Mouse (Mus musculus) WW6 (cell line): Measurements from ENCODE around the gene Cpeb3.
"Not testable (repeated sequence)": the region's sequence is repeated elsewhere in the genome, so short reads cannot be mapped to it uniquely, and the experiment has no call there.

Source experiments
- DNase-seq: peaks from one replicate; pipeline ENCODE4 v3.0.0-alpha.2; 2013; ENCODE audit warnings: low read depth, low spot score

Gene Cpeb3

DNA sequence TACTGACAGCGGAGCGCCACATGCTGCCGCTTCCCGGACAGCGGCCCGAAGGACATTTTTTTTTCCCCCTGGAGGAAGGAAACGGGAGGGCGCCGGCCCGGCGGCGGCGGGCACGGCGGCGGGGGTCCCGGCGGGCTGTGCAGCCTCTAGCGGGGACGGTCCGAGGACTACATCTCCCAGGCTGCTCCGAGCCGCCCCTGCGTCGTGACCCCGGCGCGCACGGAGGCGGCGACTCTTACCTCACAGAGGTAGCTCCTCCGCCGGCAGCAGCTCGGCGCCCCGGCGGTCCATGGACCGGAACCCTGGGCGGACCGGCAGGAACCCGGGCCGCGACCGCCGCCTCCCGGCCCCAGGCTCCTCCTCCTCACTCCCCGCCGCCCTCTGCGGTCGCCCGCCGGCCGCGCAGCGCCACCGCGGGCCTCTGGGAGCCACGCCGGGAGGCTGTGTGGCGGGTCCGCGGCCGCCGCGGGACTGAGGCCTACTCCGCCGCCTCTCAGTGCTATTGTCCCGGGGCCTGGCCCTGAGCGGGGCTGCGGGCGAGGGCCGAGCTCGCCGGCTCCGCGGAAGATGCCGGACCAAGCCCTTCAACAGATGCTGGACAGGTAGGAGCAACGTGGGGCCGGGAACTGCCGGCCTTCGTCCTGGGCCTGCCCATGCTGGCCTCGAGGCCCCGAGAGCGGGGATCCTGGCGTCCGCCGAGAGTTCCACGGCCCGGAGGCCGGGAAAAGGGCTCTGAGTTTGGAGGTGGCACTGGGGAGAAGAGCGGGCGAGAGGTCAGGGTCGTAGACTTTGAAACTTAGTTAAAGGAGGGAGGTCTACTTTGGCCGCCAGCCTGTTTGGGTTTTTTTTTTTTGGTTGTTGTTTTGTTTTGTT is 862 bp downstream of the Cpeb3 start, which contains the start of gene March5:
TSS of gene March5 (plus strand) at position 241 of the 873 bp plus-strand sequence.
- peak; percentile 57 for DNase-seq

DNA sequence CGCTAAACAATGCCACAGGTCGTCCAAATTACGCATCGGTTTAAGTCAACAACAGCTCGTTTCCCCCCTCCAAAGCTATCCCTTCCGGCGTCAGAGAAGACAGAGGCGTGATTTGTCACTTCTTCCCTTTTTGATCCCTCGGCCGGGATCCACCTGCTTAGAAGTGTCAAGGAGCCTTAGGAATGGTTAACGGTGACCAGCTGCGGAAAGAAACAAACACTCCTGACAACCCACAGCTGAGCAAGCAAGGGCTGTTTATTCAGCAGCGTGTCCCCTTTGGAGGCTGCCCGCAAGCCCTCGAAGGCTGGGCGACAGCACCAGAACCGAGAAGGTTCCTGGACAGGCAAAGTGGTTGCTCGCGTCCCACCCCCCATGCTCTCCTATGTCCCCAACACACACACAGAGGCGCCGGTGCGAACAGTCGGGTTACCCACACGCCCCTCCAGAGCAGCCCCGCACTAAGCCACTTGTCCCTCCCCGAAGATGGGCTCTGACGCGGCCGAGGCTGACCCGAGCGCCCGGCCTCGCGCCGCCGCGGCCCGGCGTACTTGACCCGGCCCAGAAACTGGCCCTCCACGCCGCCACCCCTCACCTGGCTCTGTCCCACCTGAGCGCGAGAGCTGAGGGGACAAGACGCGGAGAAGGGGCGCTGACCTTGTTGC is 1.6 kb downstream of the Cpeb3 start:
- no peak for DNase-seq

DNA sequence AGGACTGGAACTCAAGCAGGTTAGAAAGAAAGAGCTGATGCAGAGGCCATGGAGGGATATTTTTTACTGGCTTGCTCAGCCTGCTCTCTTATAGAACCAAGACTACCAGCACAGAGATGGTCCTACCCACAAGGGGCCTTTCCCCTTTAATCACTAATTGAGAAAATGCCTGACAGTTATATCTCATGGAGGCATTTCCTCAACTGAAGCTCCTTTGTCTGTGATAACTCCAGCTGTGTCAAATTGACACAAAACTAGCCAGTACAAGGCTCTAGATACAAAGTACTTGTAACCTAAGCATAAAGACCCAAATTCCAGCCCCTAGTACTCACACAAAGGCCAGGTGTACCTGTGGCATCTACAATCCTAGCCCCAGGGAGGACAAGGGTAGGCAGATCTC is 3.2 kb downstream of the Cpeb3 start:
- DNase-seq: not testable (repeated sequence)

DNA sequence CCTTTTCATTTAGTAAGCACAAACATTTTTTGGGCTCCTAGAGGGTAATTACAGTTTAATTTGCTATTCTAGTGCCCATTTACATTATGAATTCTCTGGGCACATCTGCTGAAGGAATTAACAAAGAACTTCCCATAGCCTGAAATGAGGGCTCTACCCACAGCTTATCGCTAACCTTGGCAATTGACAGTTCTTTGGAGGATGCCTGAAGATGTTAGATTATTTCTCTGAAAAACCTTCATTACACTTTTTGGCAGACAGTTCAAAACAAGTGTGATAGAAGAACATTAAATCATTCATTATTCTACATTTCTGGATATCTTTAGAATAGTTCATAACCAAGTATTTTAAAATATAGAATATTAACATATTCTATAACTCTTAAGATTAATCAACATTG is 5.0 kb downstream of the Cpeb3 start:
- DNase-seq: no peak

DNA sequence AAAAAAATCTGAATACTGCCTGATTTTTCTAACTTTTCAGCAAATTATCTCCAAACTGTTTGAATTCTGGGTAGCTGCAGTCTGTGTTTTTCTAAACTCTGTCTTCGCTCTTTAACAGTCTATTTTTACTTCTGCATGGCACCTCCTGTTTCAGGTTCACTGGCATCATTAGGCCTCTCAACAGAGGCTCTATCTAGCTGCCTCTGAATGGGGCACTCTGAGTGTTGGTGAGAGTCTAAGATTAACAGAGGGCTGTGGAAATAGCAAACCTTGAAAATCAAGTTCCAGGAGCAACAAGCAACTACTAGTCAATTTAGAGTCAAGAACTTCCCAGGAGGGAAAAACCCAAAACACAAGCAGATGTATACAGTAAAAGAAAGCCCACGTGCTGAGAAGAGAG is 8.5 kb downstream of the Cpeb3 start:
- DNase-seq: no peak

DNA sequence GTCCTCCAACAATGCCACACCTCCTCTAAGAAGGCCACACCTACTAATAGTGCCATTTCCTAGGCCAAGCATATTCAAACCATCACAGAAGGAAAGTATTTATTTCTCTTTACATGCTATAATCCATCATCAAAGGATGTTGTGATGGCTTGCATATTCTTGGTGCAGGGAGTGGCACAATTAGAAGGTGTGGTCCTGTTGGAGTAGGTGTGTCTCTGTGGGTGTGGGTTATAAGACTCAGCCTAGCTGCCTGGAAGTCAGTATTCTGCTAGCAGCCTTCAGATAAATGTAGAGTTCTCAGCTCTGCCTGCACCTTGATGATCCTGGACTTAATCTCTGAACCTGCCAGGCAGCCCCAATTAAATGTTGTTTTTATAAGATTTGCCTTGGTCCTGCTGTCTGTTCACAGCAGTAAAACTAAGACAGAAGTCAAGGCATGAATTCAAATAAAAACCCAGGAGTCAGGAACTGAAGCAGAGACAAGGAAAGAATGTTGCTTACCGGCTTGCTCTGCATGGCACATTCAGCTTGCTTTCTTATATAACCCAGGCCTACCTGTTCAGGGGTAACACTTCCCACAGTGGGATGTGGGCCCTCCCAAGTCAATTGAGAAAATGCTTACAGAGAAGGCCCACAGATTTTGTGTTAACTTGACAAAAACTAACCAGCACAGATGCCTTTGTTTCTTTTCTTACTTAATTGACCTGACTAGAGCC is 10.1 kb downstream of the Cpeb3 start:
- no peak for DNase-seq

DNA sequence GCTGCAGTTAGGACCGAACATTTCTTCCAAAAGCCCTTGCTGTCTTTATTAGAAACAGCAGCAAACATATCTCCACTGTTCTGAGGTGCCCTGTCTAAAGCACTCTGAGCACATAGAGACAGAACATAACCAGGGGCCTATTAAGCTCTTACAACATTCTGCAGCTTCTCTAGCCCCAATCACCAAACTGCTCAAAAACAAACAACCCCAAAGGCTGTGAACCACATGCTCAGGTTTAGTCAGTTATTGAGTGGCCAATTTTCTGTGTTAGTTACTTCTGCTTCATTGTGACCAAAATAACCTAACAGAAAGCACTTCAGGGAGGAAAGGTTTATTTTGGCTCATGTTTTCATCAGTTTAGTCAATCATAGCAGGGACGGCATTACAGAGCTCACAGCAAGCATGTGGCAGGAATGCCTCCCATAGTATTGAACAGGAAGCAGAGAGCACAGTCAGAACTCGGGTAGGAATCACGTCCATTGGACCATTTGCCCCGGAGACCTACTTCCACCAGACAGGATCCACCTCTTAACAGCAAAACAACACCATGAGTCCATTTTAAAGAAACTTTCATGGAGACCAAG is 15.8 kb downstream of the Cpeb3 start:
- DNase-seq: no peak

DNA sequence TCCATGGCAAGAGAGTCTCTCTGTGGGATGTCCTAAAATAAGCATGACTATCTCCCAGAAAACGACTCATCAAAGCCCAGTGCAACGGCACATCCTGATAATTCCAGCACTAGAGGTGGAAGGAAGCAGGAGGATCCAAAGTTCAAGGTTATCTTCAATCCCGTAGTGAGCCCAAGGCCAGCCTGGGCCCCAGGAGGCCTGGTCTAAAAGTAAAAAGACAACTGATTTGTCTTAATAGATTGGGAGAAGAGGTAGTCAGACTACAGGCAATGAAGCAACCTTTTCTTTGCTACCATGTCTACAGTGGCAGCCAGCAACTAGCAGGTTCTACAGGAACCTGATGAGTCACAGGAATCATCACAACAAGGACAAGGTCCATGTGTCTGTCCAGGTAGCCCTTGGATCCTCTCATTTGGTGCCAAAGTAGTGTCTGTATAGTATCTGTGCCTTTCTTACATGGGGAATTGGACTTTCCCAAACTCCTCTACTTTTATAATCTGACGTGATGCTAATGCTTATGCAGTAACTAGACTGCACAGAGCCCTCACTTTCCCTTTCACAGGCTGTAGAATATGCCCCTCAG is 19.9 kb downstream of the Cpeb3 start:
- no peak for DNase-seq

DNA sequence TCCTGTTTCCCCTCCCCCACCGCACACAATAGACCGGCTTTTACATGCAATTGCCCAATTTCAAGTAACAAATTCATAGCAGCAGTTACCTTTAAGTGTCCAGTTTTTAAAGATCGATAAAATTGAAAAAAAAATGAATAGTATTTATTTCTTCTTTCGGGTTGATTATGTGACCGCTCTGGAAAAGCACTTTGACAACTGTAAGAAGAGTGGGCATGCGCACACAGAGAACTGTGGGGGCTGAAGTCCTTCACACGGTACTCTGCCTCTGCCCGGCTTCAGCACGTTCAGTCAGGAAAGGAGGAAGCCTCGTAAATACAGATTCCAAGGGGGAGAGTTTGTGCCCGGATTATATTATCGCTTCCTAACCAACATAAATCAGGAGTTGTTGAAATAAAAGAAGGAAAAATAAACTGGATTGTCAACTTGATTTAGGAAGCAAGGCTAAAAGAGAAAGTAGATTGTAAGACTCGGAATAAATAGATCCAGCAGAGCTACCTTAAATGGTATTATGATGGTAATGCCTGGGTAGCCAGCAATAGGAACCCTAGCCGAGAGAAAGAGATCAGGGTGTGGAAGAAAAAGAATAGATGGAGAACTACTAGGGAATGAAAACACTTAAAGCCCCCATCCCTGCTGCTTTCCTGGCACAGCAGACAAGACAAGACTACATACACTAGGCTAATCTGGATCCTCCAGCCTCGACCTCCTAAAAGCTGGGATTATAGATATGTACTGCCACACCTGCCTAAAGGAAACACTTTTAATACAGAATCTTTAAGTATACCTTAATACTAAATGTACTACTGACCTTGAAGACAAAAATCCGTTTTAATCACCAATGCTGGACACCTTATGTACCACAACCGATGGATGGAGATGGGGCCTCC is 30.3 kb downstream of the Cpeb3 start:
- no peak for DNase-seq

DNA sequence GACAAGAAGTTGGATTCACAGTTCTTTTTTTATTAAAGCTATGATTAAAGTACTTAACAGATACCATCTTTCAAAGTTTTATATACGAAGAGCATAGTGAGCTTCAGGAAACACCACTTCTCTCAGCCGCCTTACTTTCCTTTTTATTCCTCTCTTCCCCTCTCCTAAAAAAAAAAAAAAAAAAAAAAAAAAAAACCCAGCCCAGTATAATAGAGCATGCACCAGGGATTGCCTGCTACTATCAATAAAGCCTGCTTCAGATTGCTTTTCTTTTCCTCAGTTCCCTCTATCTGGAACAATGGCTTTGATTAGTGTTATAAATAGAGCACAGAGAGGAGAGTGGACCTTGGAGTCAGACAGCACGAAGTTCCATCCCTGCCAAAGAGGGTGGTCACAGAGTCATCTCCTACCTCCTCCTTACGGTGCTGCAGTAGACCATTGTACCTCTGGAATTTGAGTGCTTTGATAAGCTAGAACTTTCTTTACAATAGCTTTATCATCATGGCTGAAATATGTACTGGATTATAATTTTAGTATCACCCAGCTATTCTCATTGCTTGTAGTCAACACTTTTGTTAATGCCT is 31.4 kb downstream of the Cpeb3 start:
- no peak for DNase-seq

DNA sequence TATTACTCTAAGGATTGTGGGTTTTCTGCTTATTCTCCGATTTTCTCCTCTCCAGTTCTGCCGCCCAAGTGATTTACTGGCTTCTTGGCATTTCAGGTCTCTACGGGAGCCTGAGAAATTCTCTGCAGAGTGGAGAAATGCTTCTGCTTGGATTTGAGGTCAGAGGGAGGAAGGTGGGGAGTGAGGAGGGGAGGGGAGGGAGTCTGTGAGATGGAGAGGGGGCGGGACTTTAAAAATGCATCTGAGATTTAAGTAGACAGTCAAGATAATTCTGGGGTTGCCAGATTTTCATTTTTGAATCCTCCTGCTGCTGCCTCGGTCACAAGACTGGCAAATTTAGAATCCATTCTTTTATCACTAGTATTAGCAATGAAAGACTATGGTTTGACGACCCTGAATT is 32.5 kb downstream of the Cpeb3 start:
- no peak for DNase-seq

DNA sequence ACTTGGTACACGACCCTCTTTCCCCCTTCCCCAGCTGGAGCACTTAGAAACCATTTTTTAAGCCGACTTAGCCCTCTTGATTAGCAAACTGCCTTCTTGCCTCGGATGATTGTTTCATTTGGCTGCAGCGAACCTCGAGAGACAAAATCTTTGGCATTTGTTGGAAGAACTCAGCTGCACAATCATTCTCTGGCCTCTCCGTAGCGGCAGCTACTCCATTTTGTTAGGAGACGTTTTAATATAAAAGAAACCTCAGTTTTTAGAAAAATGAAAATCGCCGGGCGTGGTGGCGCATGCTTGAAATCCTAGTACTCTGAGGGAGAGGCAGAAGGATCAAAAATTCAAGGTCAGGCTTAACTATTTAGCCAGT is 33.0 kb downstream of the Cpeb3 start:
- no peak for DNase-seq

DNA sequence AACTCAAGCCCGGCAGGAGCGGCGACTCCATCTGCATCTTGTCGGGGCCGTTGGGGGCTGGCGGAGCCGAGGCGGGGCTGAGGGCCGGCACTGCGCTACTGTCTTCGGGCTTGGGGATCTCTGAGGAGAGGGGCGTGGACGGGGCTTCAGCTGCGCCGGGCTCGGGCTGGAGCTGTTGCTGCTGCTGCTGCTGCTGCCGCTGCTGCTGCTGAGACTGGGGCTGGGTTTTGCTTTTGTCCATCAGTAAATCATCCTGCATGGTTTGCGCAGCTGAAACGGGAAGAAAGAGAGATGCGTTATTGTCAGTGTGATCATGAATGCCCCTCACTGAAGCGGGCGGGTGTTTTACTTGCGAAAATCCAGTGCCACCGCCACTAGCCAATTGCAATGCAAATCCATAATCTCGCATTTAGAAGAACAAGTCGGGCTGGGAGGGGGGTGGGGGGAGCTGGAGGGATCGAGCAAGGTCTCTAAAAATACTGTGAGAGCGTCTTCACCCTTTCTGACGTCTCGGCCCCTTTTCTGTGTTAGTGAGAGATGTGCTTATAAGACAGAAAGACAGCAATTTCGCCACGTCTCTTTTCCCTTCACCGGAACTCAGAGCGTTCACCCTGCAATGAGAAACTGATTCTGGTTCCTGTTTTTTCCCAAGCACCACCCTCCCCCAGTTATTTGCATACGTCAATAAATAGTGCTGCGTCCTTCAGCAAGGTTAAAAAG is 33.5 kb downstream of the Cpeb3 start:
- no peak for DNase-seq

DNA sequence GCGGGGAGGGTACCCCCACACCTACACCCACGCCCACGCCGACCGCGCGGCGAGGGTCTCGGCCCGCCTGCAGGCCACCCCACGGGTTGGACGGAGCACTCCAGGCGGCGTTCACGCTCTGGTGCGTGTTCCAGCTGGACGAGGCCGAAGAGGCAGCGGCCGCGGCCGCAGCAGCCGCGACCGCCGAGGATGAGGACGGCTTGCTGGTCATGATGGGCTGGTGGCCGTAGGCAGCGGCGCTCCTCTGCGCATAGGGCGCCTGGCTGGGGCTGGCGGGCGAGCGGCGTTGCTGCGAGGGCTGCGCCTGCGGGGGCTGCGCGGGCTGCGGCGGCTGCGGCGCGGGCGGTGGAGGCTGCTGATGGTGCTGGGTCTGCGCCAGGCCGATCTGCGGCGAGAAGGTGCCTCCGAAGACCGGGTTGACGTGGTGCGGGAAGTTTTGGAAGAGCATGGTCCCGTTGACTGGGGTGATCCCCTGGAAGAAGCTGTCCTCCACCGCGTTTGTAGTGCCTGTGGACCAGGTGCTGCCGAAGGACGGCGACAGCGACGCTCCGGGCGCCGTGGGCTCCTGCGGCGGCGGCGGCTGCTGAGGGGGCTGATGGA is 34.2 kb downstream of the Cpeb3 start:
- no peak for DNase-seq

DNA sequence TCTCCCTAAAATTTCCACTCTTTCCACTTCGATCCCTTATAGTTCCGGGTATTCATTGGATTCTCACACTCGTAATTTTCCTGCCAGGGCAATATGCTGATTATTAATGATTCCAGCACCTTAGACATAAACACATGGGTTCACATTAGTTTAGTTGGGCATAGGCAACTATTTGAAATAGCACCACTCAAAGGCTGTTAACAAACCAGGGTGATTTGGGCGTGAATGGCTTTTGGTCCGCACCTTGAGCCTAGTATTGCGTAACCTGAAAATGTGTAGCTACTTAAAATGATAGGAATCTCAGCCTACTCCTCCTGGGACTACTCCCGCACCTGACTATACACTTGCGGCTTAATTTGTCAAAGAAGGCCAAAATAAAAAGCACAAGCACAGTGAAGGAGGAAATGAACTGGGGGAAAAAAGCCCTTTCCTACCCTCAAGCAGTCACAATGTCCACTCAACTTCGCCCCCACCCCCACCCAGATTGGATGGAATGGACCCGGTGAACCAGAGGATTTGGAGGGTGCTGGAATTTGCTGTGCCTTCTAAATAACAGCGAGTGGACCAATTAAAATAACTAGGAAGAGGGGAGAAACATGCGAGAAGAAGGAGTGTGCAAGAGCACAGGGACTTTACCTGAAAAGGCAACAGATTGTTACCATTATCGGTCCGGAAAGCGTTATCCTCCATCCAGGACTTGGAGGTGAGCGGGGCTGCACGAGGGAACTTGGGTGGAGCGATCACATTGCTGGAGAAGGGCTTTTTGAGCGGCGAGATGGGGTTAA is 34.9 kb downstream of the Cpeb3 start:
- DNase-seq: no peak

DNA sequence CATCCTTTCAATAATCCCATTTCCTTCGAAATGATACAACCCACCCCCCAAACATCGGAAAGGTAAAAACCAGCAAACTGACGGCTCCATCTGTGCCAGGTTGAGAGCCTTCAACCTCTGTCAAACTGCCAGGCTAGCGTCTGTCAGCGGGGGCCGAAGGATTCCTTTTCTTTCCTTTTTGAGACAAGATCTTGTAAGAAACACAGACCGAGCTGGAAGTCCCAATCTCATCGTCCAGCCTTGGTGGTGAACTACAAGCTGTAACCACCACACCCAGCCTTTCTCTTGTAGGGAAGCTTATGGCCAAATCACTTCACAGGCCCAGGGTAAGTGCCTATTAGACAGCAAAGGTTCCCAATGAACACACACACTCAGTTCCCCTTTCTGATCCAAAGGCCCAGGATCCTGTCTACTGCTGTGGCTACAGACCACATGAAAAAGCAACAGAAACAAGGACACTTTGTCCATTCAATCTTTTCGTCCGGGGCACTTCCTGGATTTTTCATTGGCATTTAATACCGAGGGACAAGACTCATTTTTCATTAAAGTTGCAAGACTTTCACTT is 35.8 kb downstream of the Cpeb3 start:
- no peak for DNase-seq

DNA sequence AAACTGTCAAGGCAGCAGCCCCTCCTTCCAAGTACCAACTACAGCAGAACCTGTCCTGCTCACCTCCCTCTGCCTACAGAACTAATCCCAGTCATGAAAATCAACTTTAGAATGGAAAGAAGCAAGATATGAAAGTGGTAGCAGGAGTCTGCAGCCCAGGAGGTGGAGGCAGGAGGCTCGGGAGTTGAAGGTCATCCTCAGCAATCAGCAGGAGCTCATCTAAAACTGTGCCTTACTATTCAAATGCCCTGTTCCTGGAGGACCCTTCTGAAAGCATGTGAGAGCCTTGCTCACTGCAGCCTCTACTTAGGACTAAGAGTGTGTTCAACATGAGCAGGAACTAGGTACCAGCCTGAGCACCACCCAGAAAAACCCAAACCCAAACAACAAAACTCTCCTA is 36.3 kb downstream of the Cpeb3 start:
- no peak for DNase-seq

DNA sequence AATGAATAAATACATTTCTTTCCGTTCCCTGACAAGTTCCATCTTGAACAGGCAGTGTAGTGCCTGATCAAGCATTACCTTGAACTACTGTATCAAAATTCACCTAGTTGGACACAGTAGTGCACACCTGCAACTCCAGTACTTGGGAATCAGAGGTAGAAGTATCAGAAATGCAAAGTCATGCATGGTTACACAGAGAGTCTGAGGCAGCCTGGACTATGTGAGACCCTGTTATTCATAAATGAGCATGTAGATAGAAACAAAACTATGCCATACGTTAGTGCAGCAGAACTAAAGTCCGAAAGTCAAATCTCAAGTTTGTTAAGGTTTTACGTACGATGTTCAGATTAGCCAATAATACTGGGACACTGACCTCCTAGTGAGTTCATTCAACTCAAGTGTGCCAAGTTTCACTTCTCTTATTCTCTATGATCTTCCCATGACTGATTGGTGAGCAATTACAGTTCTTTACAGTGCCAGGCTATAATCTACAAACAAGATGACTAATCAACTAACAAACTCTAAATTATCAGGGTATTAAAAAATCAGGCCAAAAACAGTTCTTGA is 51.5 kb downstream of the Cpeb3 start:
- DNase-seq: no peak
